Mouse (Mus musculus): ENCODE results near the gene Slc18b1. TPM values are rescaled to one million over a fixed set of nuclear protein-coding genes. Genes with fewer than 3 reads are reported as not detected.

Gene Slc18b1
- total and polyA plus RNA-seq, 3 experiments: not detected

- no peak overlapping the region for H3K4me3 ChIP-seq (ENCODE audit: control insufficient read depth in 1 of 2, insufficient read depth in 1 of 2, low read depth in 2 of 2, low read length in 2 of 2)
Observed at GRCm38 (mm10) chr10:23797606-23798005, 820 bp downstream of the Slc18b1 start.

GRCm38 (mm10) chr10:23798142-23798541 is 1.4 kb downstream of the Slc18b1 start:
- Histone ChIP-seq H3K36me3 (ENCODE audit: control insufficient read depth in 1 of 2, insufficient read depth in 2 of 2, low read length in 2 of 2) (no peaks in the 10 kb centered on the region), H3K4me1 (ENCODE audit: control insufficient read depth in 1 of 2, insufficient read depth in 2 of 2, low read length in 2 of 2) (no peaks in the 10 kb centered on the region), H3K27ac (ENCODE audit: control insufficient read depth, low read depth, low read length) (no peak overlapping the region), H3K79me2 (ENCODE audit: control insufficient read depth, insufficient read depth, low read length, poor library complexity) (no peaks in the 10 kb centered on the region), H3K27me3 (ENCODE audit: control insufficient read depth in 1 of 2, insufficient read depth in 2 of 2, low read length in 2 of 2) (peaks cover 2 to 4% of the 10 kb centered on the region in 2 experiments; a peak in 3 of 4 replicates), H3K4me3 (ENCODE audit: control insufficient read depth in 1 of 2, insufficient read depth in 1 of 2, low read depth in 2 of 2, low read length in 2 of 2) (no peak overlapping the region), H3K9me3 (replicated peaks; ENCODE audit: insufficient read depth, low read length) (no peaks in the 10 kb centered on the region), H3K9ac (ENCODE audit: control insufficient read depth, low read depth, low read length, poor library complexity, severe bottlenecking) (no peak overlapping the region)
- TF ChIP-seq SMC3 (IDR thresholded peaks at IDR 0.05; ENCODE audit: low read depth, low read length): no peak
- no peak for TF ChIP-seq NELFE (IDR thresholded peaks at IDR 0.05; ENCODE audit: low read depth, low read length)
- no peak for TF ChIP-seq MAFK (IDR thresholded peaks at IDR 0.05; ENCODE audit: borderline replicate concordance, low read depth, low read length)
- TF ChIP-seq RAD21 (IDR thresholded peaks at IDR 0.05; ENCODE audit: low read depth, low read length): no peak
- no peak for TF ChIP-seq ZC3H11A (IDR thresholded peaks at IDR 0.05; ENCODE audit: low read depth, low read length)
- no peak for TF ChIP-seq ZNF384 (IDR thresholded peaks at IDR 0.05; ENCODE audit: low read depth, low read length)
- no peak for TF ChIP-seq E2F4 (IDR thresholded peaks at IDR 0.05; ENCODE audit: borderline replicate concordance, low read depth, low read length)
- no peak for TF ChIP-seq CTCF (IDR thresholded peaks at IDR 0.05 in 2 of 3, conservative IDR thresholded peaks at IDR 0.05 in 1 of 3; ENCODE audit: control insufficient read depth in 1 of 3, insufficient read depth in 1 of 3, low read depth in 2 of 3, low read length in 3 of 3, poor library complexity in 1 of 3, severe bottlenecking in 1 of 3)
- no peak for TF ChIP-seq HCFC1 (IDR thresholded peaks at IDR 0.05; ENCODE audit: low read depth, low read length)
- no peak for TF ChIP-seq MEF2A (IDR thresholded peaks at IDR 0.05; ENCODE audit: extremely low read depth, insufficient replicate concordance, low read depth, low read length, poor library complexity, severe bottlenecking)
- no peak for TF ChIP-seq MYB (IDR thresholded peaks at IDR 0.05; ENCODE audit: low read depth, low read length)
- TF ChIP-seq CHD2 (IDR thresholded peaks at IDR 0.05; ENCODE audit: low read length): no peak
- TF ChIP-seq POLR2A (IDR thresholded peaks at IDR 0.05; ENCODE audit: control insufficient read depth in 1 of 2, insufficient read depth in 1 of 2, low read depth in 1 of 2, low read length in 2 of 2, poor library complexity in 1 of 2): no peak
- DNase-seq (ENCODE audit: low read depth, low spot score): no peak

More at GRCm38 (mm10) chr10:23797606-23798005, 820 bp downstream of the Slc18b1 start:
- H3K9ac ChIP-seq (ENCODE audit: control insufficient read depth, low read depth, low read length, poor library complexity, severe bottlenecking): no peak overlapping the region
- H3K9me3 ChIP-seq (replicated peaks; ENCODE audit: insufficient read depth, low read length): no peaks in the 10 kb centered on the region
- H3K79me2 ChIP-seq (ENCODE audit: control insufficient read depth, insufficient read depth, low read length, poor library complexity): no peaks in the 10 kb centered on the region
- no peak for TF ChIP-seq GATA1 (IDR thresholded peaks at IDR 0.05; ENCODE audit: low read depth, low read length)
- no peak for TF ChIP-seq USF1 (IDR thresholded peaks at IDR 0.05; ENCODE audit: low read depth, low read length)
- TF ChIP-seq KAT2A (conservative IDR thresholded peaks at IDR 0.05; ENCODE audit: low read depth, low read length): no peak
- no peak for TF ChIP-seq NELFE (IDR thresholded peaks at IDR 0.05; ENCODE audit: low read depth, low read length)
- no peak for TF ChIP-seq POLR2AphosphoS2 (IDR thresholded peaks at IDR 0.05; ENCODE audit: low read length)
- no peak for TF ChIP-seq MXI1 (IDR thresholded peaks at IDR 0.05; ENCODE audit: low read depth, low read length)
- TF ChIP-seq NRF1 (IDR thresholded peaks at IDR 0.05; ENCODE audit: insufficient read depth, low read depth, low read length, poor library complexity, severe bottlenecking): no peak
- no peak for TF ChIP-seq CHD2 (IDR thresholded peaks at IDR 0.05; ENCODE audit: low read length)
- no peak for TF ChIP-seq TBP (IDR thresholded peaks at IDR 0.05; ENCODE audit: low read depth, low read length)
- no peak for TF ChIP-seq ZMIZ1 (IDR thresholded peaks at IDR 0.05; ENCODE audit: low read depth, low read length)
- no peak for TF ChIP-seq E2F4 (IDR thresholded peaks at IDR 0.05; ENCODE audit: borderline replicate concordance, low read depth, low read length)
- TF ChIP-seq EP300 (IDR thresholded peaks at IDR 0.05; ENCODE audit: low read depth in 1 of 2, low read length in 2 of 2): no peak
- TF ChIP-seq POLR2AphosphoS5 (IDR thresholded peaks at IDR 0.05; ENCODE audit: borderline replicate concordance, low read depth, low read length): no peak
- no peak for TF ChIP-seq ZNF384 (IDR thresholded peaks at IDR 0.05; ENCODE audit: low read depth, low read length)
- no peak for TF ChIP-seq BHLHE40 (IDR thresholded peaks at IDR 0.05; ENCODE audit: borderline replicate concordance, low read depth, low read length)
- no peak for DNase-seq (ENCODE audit: low read depth, low spot score)
- H3K4me1 ChIP-seq (ENCODE audit: control insufficient read depth in 1 of 2, insufficient read depth in 2 of 2, low read length in 2 of 2): no peaks in the 10 kb centered on the region
- no peaks in the 10 kb centered on the region for H3K36me3 ChIP-seq (ENCODE audit: control insufficient read depth in 1 of 2, insufficient read depth in 2 of 2, low read length in 2 of 2)
- H3K27me3 ChIP-seq (ENCODE audit: control insufficient read depth in 1 of 2, insufficient read depth in 2 of 2, low read length in 2 of 2): peaks cover 2 to 4% of the 10 kb centered on the region in 2 experiments; a peak in 3 of 4 replicates
- no peak overlapping the region for H3K27ac ChIP-seq (ENCODE audit: control insufficient read depth, low read depth, low read length)
